Mouse (Mus musculus) adrenal gland, postnatal 25 days (tissue): ENCODE data around the gene Ptrh1. TPM values are rescaled to one million over a fixed set of nuclear protein-coding genes. Genes with fewer than 3 reads are reported as not detected.

ENCODE experiments used
- DNase-seq: peaks from one replicate; pipeline ENCODE4 v3.0.0; 2021; ENCODE audit warnings: mixed read lengths
- total RNA-seq: library from RNA; stranded (reverse); gene quantifications from 2 replicates; pipeline ENCODE4 v1.2.3, GENCODE M21; 2021

Gene Ptrh1
- total RNA-seq, 1 experiment from 2014 or later: 5.9 TPM

GRCm38 (mm10) chr2:32798251-32798962 is 22.8 kb downstream of the Ptrh1 start:
- no peak for DNase-seq

GRCm38 (mm10) chr2:32808816-32809566 is 33.4 kb downstream of the Ptrh1 start:
- no peak for DNase-seq

- DNase-seq: no peak
These were observed 36.4 kb downstream of the Ptrh1 start for GRCm38 (mm10) chr2:32811959-32812358.

- no peak for DNase-seq
These were observed 40.9 kb downstream of the Ptrh1 start for GRCm38 (mm10) chr2:32816497-32816896.

- DNase-seq: no peak
These were observed 41.5 kb downstream of the Ptrh1 start for GRCm38 (mm10) chr2:32816946-32817581.

- DNase-seq: no peak
These were observed 42.0 kb downstream of the Ptrh1 start for GRCm38 (mm10) chr2:32817589-32817988.

GRCm38 (mm10) chr2:32818208-32818607 is 42.6 kb downstream of the Ptrh1 start:
- DNase-seq: no peak

GRCm38 (mm10) chr2:32821041-32821802 is 45.6 kb downstream of the Ptrh1 start:
- DNase-seq: peak; percentile 45

GRCm38 (mm10) chr2:32822643-32823042 is 47.1 kb downstream of the Ptrh1 start:
- DNase-seq: no peak

- DNase-seq: no peak
These were observed 47.6 kb downstream of the Ptrh1 start for GRCm38 (mm10) chr2:32823153-32823552.

- DNase-seq: no peak
These were observed 48.1 kb downstream of the Ptrh1 start for GRCm38 (mm10) chr2:32823579-32824154.

- DNase-seq: no peak
These were observed 48.6 kb downstream of the Ptrh1 start for GRCm38 (mm10) chr2:32824181-32824580.

GRCm38 (mm10) chr2:32824778-32825177 is 49.2 kb downstream of the Ptrh1 start:
- no peak for DNase-seq

GRCm38 (mm10) chr2:32825796-32826195 is 50.2 kb downstream of the Ptrh1 start:
- no peak for DNase-seq

Other genes with a start within 250 kb of the Ptrh1 start
- gene Fam102a, start 240.5 kb upstream of the Ptrh1 start, total RNA-seq: 32.3 and 35.5 TPM in 2 replicates
- gene Dpm2, start 204.9 kb upstream of the Ptrh1 start, total RNA-seq: 63.7 and 66.8 TPM in 2 replicates
- not detected in 2 replicates for gene Pip5kl1, start 201.0 kb upstream of the Ptrh1 start, total RNA-seq
- gene 9430097D07Rik, start 200.1 kb upstream of the Ptrh1 start, total RNA-seq: not detected in 2 replicates
- 8.8 and 9.4 TPM in 2 replicates for gene St6galnac4, start 188.7 kb upstream of the Ptrh1 start, total RNA-seq
- 48.4 and 56.0 TPM in 2 replicates for gene St6galnac6, start 176.1 kb upstream of the Ptrh1 start, total RNA-seq
- gene Ak1, start 154.0 kb upstream of the Ptrh1 start, total RNA-seq: 43.4 and 61.9 TPM in 2 replicates
- 105 and 106 TPM in 2 replicates for gene Eng, start 129.2 kb upstream of the Ptrh1 start, total RNA-seq
- gene Fpgs, start 71.6 kb upstream of the Ptrh1 start, total RNA-seq: 12.5 and 15.4 TPM in 2 replicates
- gene Cdk9, start 62.7 kb upstream of the Ptrh1 start, total RNA-seq: 83.6 and 96.8 TPM in 2 replicates
- 14.3 and 23.7 TPM in 2 replicates for gene Sh2d3c, start 54.7 kb upstream of the Ptrh1 start, total RNA-seq
- not detected in 2 replicates for gene 6330409D20Rik, start 34.8 kb upstream of the Ptrh1 start, total RNA-seq
- 24.7 and 30.8 TPM in 2 replicates for gene Tor2a, start 18.6 kb upstream of the Ptrh1 start, total RNA-seq
- 0.15 and 0.24 TPM in 2 replicates for gene Ttc16, start 153 bp upstream of the Ptrh1 start, total RNA-seq
- gene Cfap157, start 8.6 kb downstream of the Ptrh1 start, total RNA-seq: not detected in 2 replicates
- 15.6 and 22.2 TPM in 2 replicates for gene Stxbp1, start 71.5 kb downstream of the Ptrh1 start, total RNA-seq
- 14.0 and 15.2 TPM in 2 replicates for gene Fam129b, start 100.3 kb downstream of the Ptrh1 start, total RNA-seq
- 133 and 250 TPM in 2 replicates for gene Rpl12, start 185.8 kb downstream of the Ptrh1 start, total RNA-seq
- gene Lrsam1, start 185.8 kb downstream of the Ptrh1 start, total RNA-seq: 17.4 and 28.7 TPM in 2 replicates
- 15.0 and 24.4 TPM in 2 replicates for gene Slc2a8, start 206.3 kb downstream of the Ptrh1 start, total RNA-seq